Mouse (Mus musculus) megakaryocyte, embryonic 14.5 days (primary cell): Measurements from ENCODE around the gene Cfc1.

Experiments used
- FLI1 ChIP-seq: IDR thresholded peaks from 2 replicates; pipeline ENCODE4 v1.6.1; 2012; ENCODE audit warnings: low read length, inconsistent platforms, mixed read lengths
- GATA1 ChIP-seq: IDR thresholded peaks from 3 replicates; pipeline ENCODE4 v1.6.1; 2012; ENCODE audit warnings: mixed read lengths, low read length, inconsistent platforms, borderline replicate concordance

- TF ChIP-seq GATA1 (no peak), FLI1 (no peak)
These were observed 37.8 kb downstream of the Cfc1 start for GRCm38 (mm10) chr1:34573221-34573620.
